Mouse (Mus musculus): ENCODE results near the gene Foxe3.
"Not testable (repeated sequence)": the region's sequence is repeated elsewhere in the genome, so short reads cannot be mapped to it uniquely, and the experiment has no call there.

The Foxe3 gene

DNA sequence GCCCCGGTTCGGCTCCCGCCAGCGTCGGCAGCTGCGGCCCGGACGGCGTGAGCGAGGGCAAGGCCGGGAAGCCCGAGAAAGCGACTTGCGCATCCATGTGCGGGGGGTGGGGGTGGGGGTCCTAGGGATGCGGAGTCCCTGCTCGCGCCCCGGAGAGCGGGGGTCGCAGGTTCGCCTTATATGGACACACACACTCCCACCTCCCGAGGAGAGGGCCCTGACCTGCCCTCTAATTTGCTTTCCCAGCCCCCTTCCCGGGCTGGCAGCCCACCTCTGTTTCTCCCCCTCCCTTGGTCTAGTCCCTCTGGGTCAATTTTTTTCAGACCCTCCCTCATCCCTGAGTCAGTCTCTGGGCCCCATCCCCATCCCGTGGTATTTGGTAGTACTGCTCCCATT is at the start of gene Foxe3:
Gene Foxe3, minus strand, starts transcription at position 97 of the 396 bp plus-strand sequence.
- DNase-seq (ENCODE audit: low read depth, low spot score), result no peak

DNA sequence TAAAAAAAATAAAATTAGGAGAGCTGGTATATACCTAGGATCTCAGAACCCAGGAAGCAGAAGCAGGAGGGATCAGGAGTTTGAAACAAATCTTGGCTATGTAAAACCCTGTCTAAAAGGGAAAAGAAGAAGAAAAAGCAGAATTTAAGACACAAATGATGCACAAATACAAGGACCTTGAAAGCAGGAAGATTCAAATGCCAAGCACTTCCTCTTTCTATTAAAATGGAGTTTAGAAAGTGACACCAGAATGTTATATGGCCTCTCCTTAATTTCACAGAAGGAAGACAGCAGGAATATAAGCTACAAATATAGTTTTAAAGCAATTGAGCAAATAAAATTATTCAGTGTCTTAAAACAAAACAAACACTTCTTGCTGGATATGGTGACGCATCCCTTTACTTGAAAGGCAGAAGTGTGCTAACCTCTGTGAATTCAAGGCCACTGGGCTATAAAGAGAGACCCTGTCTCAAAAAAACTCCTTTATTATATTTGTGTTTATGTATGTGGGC is 47.5 kb upstream of the Foxe3 start:
- no peak for DNase-seq (ENCODE audit: low read depth, low spot score)

DNA sequence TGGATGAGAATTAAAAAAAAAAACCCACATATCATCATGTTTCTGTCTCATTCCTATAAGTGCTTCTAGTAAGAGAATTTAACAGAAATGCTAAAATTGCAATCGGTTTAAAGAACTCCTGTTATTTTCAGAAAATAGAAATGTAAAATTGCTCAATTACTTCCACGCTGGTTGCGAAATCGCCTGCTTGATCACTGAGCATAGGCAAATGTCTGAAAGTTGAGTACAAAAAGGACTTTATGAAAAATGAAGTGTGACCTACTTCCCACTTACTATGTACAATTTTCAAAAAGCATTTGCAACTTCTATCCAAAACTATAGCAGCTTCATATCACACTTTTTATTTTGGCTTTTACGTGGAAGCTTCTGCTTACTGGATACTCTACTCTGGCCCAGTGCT is 44.9 kb upstream of the Foxe3 start:
- no peak for DNase-seq (ENCODE audit: low read depth, low spot score)

- not testable (repeated sequence) for DNase-seq (ENCODE audit: low read depth, low spot score)
These were observed 35.1 kb upstream of the Foxe3 start for GRCm38 (mm10) chr4:114960881-114961280.

DNA sequence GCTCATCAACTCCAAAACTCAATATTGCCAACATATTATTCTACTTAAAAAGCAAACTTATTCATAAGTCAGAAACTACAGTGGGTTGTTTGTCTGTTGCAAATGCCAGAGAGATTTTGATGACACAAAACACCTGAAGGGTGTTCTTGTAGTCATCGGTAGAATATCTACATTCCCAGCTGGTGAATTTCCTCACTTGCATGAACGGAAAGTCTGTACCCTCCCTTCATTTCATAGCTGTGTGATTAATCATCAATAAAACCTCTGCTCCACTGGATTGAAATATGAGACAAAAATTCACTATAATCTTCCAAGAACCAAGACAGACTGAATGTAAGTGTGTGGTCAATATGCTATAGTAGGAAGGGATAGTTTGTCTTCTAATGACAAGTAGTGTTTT is 33.7 kb upstream of the Foxe3 start:
- no peak for DNase-seq (ENCODE audit: low read depth, low spot score)

- no peak for DNase-seq (ENCODE audit: low read depth, low spot score)
These were observed 33.0 kb upstream of the Foxe3 start for GRCm38 (mm10) chr4:114958786-114959185.

- no peak for DNase-seq (ENCODE audit: low read depth, low spot score)
These were observed 32.4 kb upstream of the Foxe3 start for GRCm38 (mm10) chr4:114958231-114958630.

- DNase-seq (ENCODE audit: low read depth, low spot score), result no peak
These were observed 31.6 kb upstream of the Foxe3 start for GRCm38 (mm10) chr4:114957403-114957802.

DNA sequence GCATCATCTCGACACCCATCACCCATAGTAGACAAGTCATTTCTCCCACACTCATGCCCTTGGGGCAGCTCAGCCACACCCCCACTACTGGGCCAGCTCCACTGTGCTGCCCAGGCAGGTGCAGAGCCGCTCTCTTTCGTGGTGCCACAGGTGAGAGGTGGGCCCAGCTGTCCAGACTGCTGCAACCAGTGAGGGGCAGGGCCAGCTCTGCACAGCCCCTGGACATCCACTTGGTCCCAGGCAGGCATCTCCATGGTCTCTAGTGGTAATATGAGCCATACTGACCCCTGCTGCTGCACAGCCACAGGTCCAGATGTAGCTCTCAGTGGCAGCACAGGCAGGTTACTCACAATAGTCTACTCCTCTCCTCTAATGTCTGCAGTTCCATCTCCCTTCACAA is 27.4 kb upstream of the Foxe3 start:
- no peak for DNase-seq (ENCODE audit: low read depth, low spot score)

DNA sequence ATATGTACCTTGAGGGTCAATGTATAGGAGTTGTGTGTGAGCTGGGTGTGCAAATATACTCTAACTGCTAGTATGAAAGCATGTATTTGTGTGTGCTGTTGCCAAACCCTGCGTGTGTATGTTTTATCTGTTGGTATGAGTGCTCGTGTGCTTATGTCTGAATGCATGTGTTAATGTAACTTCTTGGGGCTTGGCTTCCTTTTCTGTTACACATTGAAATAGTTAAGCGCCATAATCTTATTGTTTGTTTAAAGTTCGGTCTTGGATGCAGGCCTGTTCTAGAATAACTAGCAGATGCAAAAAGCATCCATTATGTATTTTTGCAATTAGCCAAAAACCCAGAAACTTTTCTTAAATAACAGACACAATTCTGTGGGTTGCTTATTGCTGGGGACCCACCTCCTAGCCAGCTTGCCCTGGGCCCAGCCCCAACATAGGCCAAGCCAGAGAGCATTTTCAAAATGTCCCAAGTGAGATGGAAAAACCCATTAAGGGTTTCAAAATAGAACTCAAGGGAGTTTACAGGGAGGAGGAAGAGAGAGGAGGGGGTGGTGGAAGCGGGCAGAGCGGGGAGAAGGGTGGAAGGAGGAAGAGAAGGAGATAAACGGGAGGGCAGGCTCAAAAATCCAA is 22.2 kb upstream of the Foxe3 start:
- DNase-seq (ENCODE audit: low read depth, low spot score), result no peak

GRCm38 (mm10) chr4:114947395-114947794 is 21.6 kb upstream of the Foxe3 start:
- DNase-seq (ENCODE audit: low read depth, low spot score), result peak; percentile 53

DNA sequence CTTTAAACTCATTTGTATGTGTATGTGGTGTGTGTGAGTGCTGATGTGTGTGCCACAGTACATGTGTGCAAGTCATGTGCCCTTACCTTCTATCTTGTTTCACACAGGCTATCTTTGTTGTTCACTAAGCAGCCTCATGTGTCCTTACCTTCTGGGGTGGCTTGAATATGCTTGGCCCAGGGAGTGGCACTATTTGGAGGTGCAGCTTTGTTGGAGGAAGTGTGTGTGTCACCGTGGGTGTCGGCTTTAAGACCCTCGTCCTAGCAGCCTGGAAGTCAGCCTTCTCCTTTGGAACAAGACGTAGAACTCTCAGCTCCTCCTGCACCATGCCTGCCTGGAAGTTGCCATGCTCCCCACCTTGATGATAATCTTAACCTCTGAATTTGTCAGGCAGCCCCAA is 20.6 kb upstream of the Foxe3 start:
- DNase-seq (ENCODE audit: low read depth, low spot score), result no peak

- DNase-seq (ENCODE audit: low read depth, low spot score), result no peak
These were observed 19.2 kb upstream of the Foxe3 start for GRCm38 (mm10) chr4:114945021-114945420.

DNA sequence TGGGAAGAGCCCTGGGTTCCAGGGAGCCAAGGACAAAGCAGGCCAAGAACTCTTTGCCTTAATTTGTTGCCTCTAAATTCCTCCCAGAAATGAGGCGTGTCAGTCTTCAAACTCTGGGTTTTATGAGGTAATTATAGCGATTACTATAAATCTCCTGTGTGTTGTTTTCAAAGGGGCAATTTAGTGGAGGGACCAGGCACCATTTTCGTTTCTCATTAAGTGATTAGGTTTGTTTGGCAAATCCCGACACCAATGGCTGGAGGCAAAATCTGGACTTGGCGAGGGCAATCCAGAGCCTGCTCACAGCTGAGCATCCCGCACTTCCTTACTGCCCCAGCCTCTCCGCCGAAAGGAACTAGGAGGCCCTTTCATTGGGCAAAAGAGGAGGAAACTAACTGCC is 16.8 kb upstream of the Foxe3 start:
- DNase-seq (ENCODE audit: low read depth, low spot score), result no peak

- DNase-seq (ENCODE audit: low read depth, low spot score), result no peak
These were observed 16.3 kb upstream of the Foxe3 start for GRCm38 (mm10) chr4:114942112-114942511.

DNA sequence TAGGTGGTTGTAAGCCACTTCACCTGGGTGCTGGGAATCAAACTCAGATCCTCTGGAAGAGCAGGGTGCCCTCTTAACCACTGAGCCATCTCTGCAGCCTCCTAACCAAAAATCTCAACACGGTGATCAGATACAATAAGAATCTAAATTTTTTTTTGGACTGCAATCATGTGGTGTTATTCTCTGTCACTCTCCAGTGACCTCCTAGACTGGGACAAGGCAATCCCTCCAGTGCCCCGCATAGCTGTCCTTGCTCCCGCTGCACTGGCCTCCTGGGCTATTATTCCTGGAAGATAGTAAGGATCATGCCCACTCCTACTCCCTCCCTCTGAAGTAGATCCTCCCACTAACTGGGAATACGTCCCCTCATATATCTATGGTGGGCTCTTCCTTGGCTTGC is 15.5 kb upstream of the Foxe3 start:
- no peak for DNase-seq (ENCODE audit: low read depth, low spot score)

DNA sequence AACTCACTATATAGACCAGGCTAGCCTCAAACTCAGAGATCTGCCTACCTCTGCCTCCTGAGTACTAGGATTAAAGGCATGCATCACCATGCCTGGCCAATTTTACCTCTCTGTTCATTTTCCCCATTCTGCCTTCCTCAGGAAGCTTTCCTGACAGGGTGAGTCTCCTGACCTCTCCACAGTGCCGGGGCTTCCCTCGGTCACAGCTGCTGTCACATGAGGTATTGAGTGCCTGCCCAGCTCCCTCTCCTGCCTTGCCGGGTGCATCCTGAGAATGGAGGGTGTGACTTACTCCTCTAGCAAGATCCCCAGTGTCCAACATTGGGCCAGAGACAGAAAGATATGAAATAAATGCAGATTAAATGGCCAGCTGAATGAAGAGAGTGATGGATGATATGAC is 12.4 kb upstream of the Foxe3 start:
- DNase-seq (ENCODE audit: low read depth, low spot score), result no peak

DNA sequence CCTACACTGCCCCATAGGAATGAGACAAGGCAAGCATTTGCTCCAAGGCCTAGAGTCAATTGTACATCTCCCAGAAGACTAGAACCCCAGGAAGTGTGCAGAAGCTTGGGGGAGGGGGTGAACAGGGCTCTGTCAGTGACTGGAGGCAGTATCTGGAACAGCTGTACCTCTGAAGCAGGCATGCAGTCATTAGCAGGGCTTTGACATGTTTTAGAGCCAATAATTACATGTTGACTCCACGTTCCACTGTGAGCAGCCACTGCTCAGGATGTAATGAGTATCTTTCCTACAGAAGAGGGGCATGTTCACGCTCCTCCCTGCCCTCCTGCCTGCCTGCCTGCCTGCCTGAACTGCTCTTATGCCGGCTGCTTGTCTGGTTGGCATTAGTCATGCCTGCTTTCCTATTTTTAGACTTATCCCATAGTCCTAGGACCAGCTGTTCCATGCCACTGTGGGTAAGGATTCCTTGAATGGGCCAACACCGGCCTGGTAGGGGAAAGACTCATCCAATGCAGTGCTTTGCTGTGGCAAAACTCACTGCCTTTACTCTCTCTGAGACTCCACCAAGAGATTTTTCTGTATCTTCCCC is 11.7 kb upstream of the Foxe3 start:
- no peak for DNase-seq (ENCODE audit: low read depth, low spot score)

GRCm38 (mm10) chr4:114934188-114934587 is 8.4 kb upstream of the Foxe3 start:
- DNase-seq (ENCODE audit: low read depth, low spot score), result no peak

GRCm38 (mm10) chr4:114932747-114933146 is 6.9 kb upstream of the Foxe3 start:
- DNase-seq (ENCODE audit: low read depth, low spot score), result no peak

DNA sequence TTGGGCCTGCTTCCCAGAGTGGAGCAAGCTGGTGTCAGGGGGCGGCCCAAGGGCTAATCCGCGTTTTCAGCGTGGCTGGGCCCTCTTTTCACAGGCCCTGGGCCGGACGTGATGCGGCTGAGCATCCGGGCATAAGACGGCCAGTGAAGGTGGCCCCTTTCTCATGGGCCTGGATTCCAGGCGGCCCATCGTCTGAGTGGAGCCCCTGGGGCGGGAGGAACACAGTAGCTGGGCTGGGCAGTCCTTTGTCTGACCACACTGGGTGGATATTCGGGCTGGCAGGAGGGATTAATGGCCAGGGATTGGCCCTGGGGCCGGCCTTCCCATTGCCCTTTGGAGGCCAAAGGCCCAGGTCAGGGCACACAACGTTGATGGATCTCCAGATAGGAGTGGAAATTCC is 3.3 kb upstream of the Foxe3 start:
- DNase-seq (ENCODE audit: low read depth, low spot score), result no peak

DNA sequence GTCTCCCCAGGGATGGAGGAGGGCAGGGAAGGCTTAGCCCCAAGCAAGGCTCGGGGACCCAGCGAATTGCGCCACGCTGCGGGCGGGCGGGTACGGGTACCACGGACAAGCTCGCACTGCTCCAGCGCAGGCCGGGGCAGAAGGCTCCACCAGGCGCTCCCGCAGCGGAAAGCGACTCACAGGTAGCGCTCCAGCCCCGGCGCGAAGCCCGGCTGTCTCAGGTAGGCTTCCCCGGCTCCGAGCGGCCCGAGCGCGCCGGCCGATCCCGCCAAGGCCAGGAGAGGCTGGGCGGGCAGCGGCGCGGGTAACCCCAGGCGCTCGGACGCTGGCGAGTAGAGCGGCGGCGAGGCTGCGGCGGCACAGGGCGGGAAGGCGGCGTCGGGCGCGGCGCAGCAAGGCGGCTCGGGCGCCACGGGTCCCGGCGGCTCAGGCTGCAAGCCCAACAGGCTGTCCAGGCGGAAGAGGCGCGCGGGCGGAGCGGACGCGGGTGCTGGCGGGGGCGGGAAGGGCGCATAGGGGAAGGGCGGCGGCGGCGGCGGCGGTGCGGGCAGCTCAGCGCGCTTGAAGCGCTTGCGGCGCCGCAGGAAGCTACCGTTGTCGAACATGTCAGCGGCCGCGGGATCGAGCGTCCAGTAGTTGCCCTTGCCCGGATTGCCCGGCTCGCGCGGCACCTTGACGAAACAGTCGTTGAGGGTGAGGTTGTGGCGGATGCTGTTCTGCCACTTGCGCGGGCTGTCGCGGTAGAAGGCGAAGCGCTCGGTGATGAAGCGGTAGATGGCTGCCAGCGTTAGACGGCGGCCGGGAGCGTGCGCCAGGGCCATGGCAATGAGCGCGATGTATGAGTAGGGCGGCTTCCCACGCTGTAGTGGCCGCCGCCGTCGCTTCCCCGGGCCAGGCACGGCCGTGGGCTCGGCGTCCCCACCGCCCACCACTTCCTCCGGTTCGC is 569 bp downstream of the Foxe3 start:
- DNase-seq (ENCODE audit: low read depth, low spot score), result no peak
